Mouse (Mus musculus) liver, embryonic 14.5 days (tissue): ENCODE results near the gene Cd79b. TPM values are rescaled to one million over a fixed set of nuclear protein-coding genes. Genes with fewer than 3 reads are reported as not detected.

Experiments used
- ATAC-seq: fragments of 200-750 bp; cut with Nextera tagmentation; 2 replicates; pipeline ENCODE4 v1.8.0; 2017; ENCODE audit warnings: moderate number of reproducible peaks, mild to moderate bottlenecking, moderate library complexity; ENCODE audit not compliant: insufficient read depth
- DNase-seq, 3 experiments: peaks; one replicate each; pipeline ENCODE4 v3.0.0-alpha.2; 2012 to 2013; ENCODE audit warnings: low read depth in 3 of 3, low spot score in 3 of 3
- H3K27ac ChIP-seq: fragments of 300-500 bp; sonication (generic); 2 replicates; pipeline ENCODE4 v1.5.1; 2014; ENCODE audit warnings: moderate library complexity, mild to moderate bottlenecking, control low read depth, inconsistent platforms
- H3K27me3 ChIP-seq: fragments of 300-500 bp; sonication (generic); 2 replicates; pipeline ENCODE4 v1.6.1; 2014; ENCODE audit warnings: mild to moderate bottlenecking, low read length, moderate library complexity; ENCODE audit not compliant: control insufficient read depth, insufficient read depth
- H3K36me3 ChIP-seq: fragments of 300-500 bp; sonication (generic); replicated peaks from 2 replicates; pipeline ENCODE4 v1.6.1; 2014; ENCODE audit warnings: low read depth; ENCODE audit not compliant: control insufficient read depth, insufficient read depth
- H3K4me1 ChIP-seq, 2 experiments: fragments of 200-500 bp in 1 of 2; fragments of 300-500 bp in 1 of 2; sonication (generic) in 1 of 2; replicated peaks; 2 replicates each; pipeline ENCODE4 v1.6.1; 2012 to 2014; ENCODE audit warnings: antibody characterized with exemption in 1 of 2, inconsistent platforms in 1 of 2, low read length in 1 of 2; ENCODE audit not compliant: control insufficient read depth in 2 of 2, insufficient read depth in 2 of 2
- H3K4me2 ChIP-seq: fragments of 300-500 bp; sonication (generic); 2 replicates; pipeline ENCODE4 v1.6.1; 2014; ENCODE audit warnings: low read depth, mild to moderate bottlenecking, control low read depth, moderate library complexity
- H3K4me3 ChIP-seq, 2 experiments: fragments of 200-500 bp in 1 of 2; fragments of 300-500 bp in 1 of 2; sonication (generic) in 1 of 2; 2 replicates each; pipeline ENCODE4 v1.5.1; 2012 to 2014; ENCODE audit warnings: low read depth in 2 of 2, low read length in 2 of 2, mild to moderate bottlenecking in 2 of 2, control low read depth in 1 of 2, inconsistent platforms in 1 of 2, moderate library complexity in 1 of 2; ENCODE audit not compliant: insufficient read depth in 1 of 2
- H3K9ac ChIP-seq: fragments of 300-500 bp; sonication (generic); replicated peaks from 2 replicates; pipeline ENCODE4 v1.6.1; 2014; ENCODE audit warnings: mild to moderate bottlenecking, control low read depth, moderate library complexity
- H3K9me3 ChIP-seq: fragments of 300-500 bp; sonication (generic); 2 replicates; pipeline ENCODE4 v1.6.1; 2016; ENCODE audit warnings: low read length, mixed read lengths; ENCODE audit not compliant: control insufficient read depth
- CTCF ChIP-seq: IDR thresholded peaks from 2 replicates; pipeline ENCODE4 v1.5.1; 2016; ENCODE audit warnings: antibody characterized with exemption, low read depth, control low read depth
- EP300 ChIP-seq: IDR thresholded peaks from 2 replicates; pipeline ENCODE4 v1.6.1; 2016; ENCODE audit warnings: antibody characterized with exemption, low read depth
- WGBS: fragments of 180-500 bp; shearing (Covaris S2); extraction: QIAGEN DNeasy Blood & Tissue Kit; methylation state at CpG from one replicate; pipeline ENCODE4 v1.1.7; 2014; ENCODE audit not compliant: insufficient replicate concordance; 5-methylcytosine and 5-hydroxymethylcytosine counted together
- polyA plus RNA-seq, 2 experiments: library from polyadenylated mRNA; depleted of rRNA in 1 of 2; stranded (reverse) in 1 of 2; unstranded in 1 of 2; fragments of >200 nt; fragmentation: Nextera tagmentation in 1 of 2; extraction: Ambion mirVana in 1 of 2; gene quantifications; 2 replicates each; pipeline versions ENCODE4 v1.2.1 to v1.2.3; 2012 to 2014

Cd79b gene
- polyA plus RNA-seq, 2 experiments = 3.1 to 4.9 TPM

GRCm38 (mm10) chr11:106265570-106265969 lies 49.0 kb downstream of the Cd79b start:
- peaks cover 60% of the 10 kb centered on the region for H3K36me3 ChIP-seq

DNA sequence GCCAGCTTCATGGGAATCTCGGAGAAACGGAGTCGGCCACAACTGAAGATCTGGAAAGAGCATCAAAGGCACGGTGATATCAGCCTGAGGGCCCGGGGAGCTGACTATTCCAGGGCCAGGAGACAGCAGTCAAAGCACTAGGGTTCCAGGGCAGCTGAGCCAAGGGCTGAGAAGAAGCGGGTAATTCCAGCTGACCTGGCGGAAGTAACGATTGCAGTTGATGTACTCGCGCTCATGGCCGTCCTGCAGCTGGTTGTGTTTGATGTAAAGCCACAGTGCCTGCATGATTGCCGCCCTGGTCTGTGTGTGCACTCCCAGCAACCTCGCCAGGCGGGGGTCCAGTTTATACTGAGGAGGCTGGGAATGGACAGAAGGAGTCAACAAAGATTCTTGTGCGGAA lies 49.6 kb downstream of the Cd79b start:
- WGBS = 85% methylated on average over 15 of the region's 15 CpGs
- Histone ChIP-seq H3K9me3 (no peaks in the 10 kb centered on the region), H3K36me3 (peaks cover 60% of the 10 kb centered on the region), H3K27ac (no peak overlapping the region), H3K4me3 (no peak overlapping the region), H3K4me1 (peaks cover 6% of the 10 kb centered on the region in 2 experiments; a peak in 3 of 4 replicates), H3K4me2 (no peak overlapping the region), H3K27me3 (no peaks in the 10 kb centered on the region), H3K9ac (no peak overlapping the region)
- no peak for DNase-seq
- no peak for ATAC-seq
- no peak for TF ChIP-seq EP300
- no peak for TF ChIP-seq CTCF

More at GRCm38 (mm10) chr11:106265570-106265969, 49.0 kb downstream of the Cd79b start:
- no peak for TF ChIP-seq EP300
- no peak for TF ChIP-seq CTCF
- Histone ChIP-seq H3K9me3 (no peaks in the 10 kb centered on the region), H3K4me3 (no peak overlapping the region), H3K27me3 (no peaks in the 10 kb centered on the region), H3K9ac (no peak overlapping the region), H3K4me1 (peaks cover 7 to 10% of the 10 kb centered on the region in 2 experiments; a peak in 3 of 4 replicates), H3K4me2 (no peak overlapping the region), H3K27ac (no peak overlapping the region)
- 61% methylated on average over 4 of the region's 4 CpGs for WGBS
- DNase-seq = no peak
- ATAC-seq = no peak

- ATAC-seq = no peak
- Histone ChIP-seq H3K4me2 (no peak overlapping the region), H3K27me3 (no peaks in the 10 kb centered on the region), H3K9me3 (no peaks in the 10 kb centered on the region), H3K4me3 (no peak overlapping the region), H3K4me1 (peaks cover 0 to 4% of the 10 kb centered on the region in 2 experiments; a peak in 1 of 4 replicates), H3K9ac (no peak overlapping the region), H3K27ac (no peak overlapping the region), H3K36me3 (peaks cover 67% of the 10 kb centered on the region)
- no peak for DNase-seq
- WGBS = 79% methylated on average over 9 of the region's 9 CpGs
- TF ChIP-seq EP300 (no peak), CTCF (no peak)
These were observed 50.6 kb downstream of the Cd79b start for GRCm38 (mm10) chr11:106263963-106264362.

Other genes starting within 250 kb of the Cd79b start
- 7.3 and 10.0 TPM in 2 replicates for gene Taco1, start 248.7 kb downstream of the Cd79b start, polyA plus RNA-seq (2012; rRNA removed)
- gene Taco1, start 248.7 kb downstream of the Cd79b start, polyA plus RNA-seq (2014; fragmentation: Nextera tagmentation; extraction: Ambion mirVana) = 4.8 and 5.2 TPM in 2 replicates
- gene Map3k3, start 230.1 kb downstream of the Cd79b start, polyA plus RNA-seq (2012; rRNA removed) = 5.2 and 5.5 TPM in 2 replicates
- 3.8 and 5.4 TPM in 2 replicates for gene Map3k3, start 230.1 kb downstream of the Cd79b start, polyA plus RNA-seq (2014; fragmentation: Nextera tagmentation; extraction: Ambion mirVana)
- not detected in 2 replicates for gene Gm10840, start 153.9 kb downstream of the Cd79b start, polyA plus RNA-seq (2012; rRNA removed)
- gene Gm10840, start 153.9 kb downstream of the Cd79b start, polyA plus RNA-seq (2014; fragmentation: Nextera tagmentation; extraction: Ambion mirVana) = not detected in 2 replicates
- 17.3 and 26.7 TPM in 2 replicates for gene Limd2, start 153.9 kb downstream of the Cd79b start, polyA plus RNA-seq (2012; rRNA removed)
- 57.8 and 59.4 TPM in 2 replicates for gene Limd2, start 153.9 kb downstream of the Cd79b start, polyA plus RNA-seq (2014; fragmentation: Nextera tagmentation; extraction: Ambion mirVana)
- 9.1 and 9.4 TPM in 2 replicates for gene Strada, start 112.6 kb downstream of the Cd79b start, polyA plus RNA-seq (2012; rRNA removed)
- 6.9 and 8.8 TPM in 2 replicates for gene Strada, start 112.6 kb downstream of the Cd79b start, polyA plus RNA-seq (2014; fragmentation: Nextera tagmentation; extraction: Ambion mirVana)
- 11.6 and 19.0 TPM in 2 replicates for gene Ccdc47, start 98.4 kb downstream of the Cd79b start, polyA plus RNA-seq (2012; rRNA removed)
- gene Ccdc47, start 98.4 kb downstream of the Cd79b start, polyA plus RNA-seq (2014; fragmentation: Nextera tagmentation; extraction: Ambion mirVana) = 27.5 and 29.2 TPM in 2 replicates
- 7.8 and 13.5 TPM in 2 replicates for gene Ddx42, start 97.8 kb downstream of the Cd79b start, polyA plus RNA-seq (2012; rRNA removed)
- 20.7 and 22.8 TPM in 2 replicates for gene Ddx42, start 97.8 kb downstream of the Cd79b start, polyA plus RNA-seq (2014; fragmentation: Nextera tagmentation; extraction: Ambion mirVana)
- 15.5 and 25.7 TPM in 2 replicates for gene Ftsj3, start 58.7 kb downstream of the Cd79b start, polyA plus RNA-seq (2012; rRNA removed)
- gene Ftsj3, start 58.7 kb downstream of the Cd79b start, polyA plus RNA-seq (2014; fragmentation: Nextera tagmentation; extraction: Ambion mirVana) = 36.8 and 40.1 TPM in 2 replicates
- 59.6 and 107 TPM in 2 replicates for gene Psmc5, start 58.6 kb downstream of the Cd79b start, polyA plus RNA-seq (2012; rRNA removed)
- 123 and 132 TPM in 2 replicates for gene Psmc5, start 58.6 kb downstream of the Cd79b start, polyA plus RNA-seq (2014; fragmentation: Nextera tagmentation; extraction: Ambion mirVana)
- gene Smarcd2, start 41.8 kb downstream of the Cd79b start, polyA plus RNA-seq (2012; rRNA removed) = 38.8 and 39.1 TPM in 2 replicates
- 23.9 and 29.0 TPM in 2 replicates for gene Smarcd2, start 41.8 kb downstream of the Cd79b start, polyA plus RNA-seq (2014; fragmentation: Nextera tagmentation; extraction: Ambion mirVana)
- 0.17 and 0.20 TPM in 2 replicates for gene Tcam1, start 38.1 kb downstream of the Cd79b start, polyA plus RNA-seq (2012; rRNA removed)
- 0.09 and 0.18 TPM in 2 replicates for gene Tcam1, start 38.1 kb downstream of the Cd79b start, polyA plus RNA-seq (2014; fragmentation: Nextera tagmentation; extraction: Ambion mirVana)
- not detected in 2 replicates for gene Gh, start 12.9 kb downstream of the Cd79b start, polyA plus RNA-seq (2012; rRNA removed)
- not detected in 2 replicates for gene Gh, start 12.9 kb downstream of the Cd79b start, polyA plus RNA-seq (2014; fragmentation: Nextera tagmentation; extraction: Ambion mirVana)
- gene Scn4a, start 38.5 kb upstream of the Cd79b start, polyA plus RNA-seq (2012; rRNA removed) = 0.01 and 0.02 TPM in 2 replicates
- gene Scn4a, start 38.5 kb upstream of the Cd79b start, polyA plus RNA-seq (2014; fragmentation: Nextera tagmentation; extraction: Ambion mirVana) = not detected in 2 replicates
- gene Prr29, start 50.7 kb upstream of the Cd79b start, polyA plus RNA-seq (2012; rRNA removed) = not detected in 2 replicates
- gene Prr29, start 50.7 kb upstream of the Cd79b start, polyA plus RNA-seq (2014; fragmentation: Nextera tagmentation; extraction: Ambion mirVana) = not detected in 2 replicates
- 9.4 and 13.0 TPM in 2 replicates for gene Icam2, start 73.3 kb upstream of the Cd79b start, polyA plus RNA-seq (2012; rRNA removed)
- gene Icam2, start 73.3 kb upstream of the Cd79b start, polyA plus RNA-seq (2014; fragmentation: Nextera tagmentation; extraction: Ambion mirVana) = 12.1 and 16.3 TPM in 2 replicates
- 4.3 and 4.6 TPM in 2 replicates for gene Ern1, start 173.1 kb upstream of the Cd79b start, polyA plus RNA-seq (2012; rRNA removed)
- gene Ern1, start 173.1 kb upstream of the Cd79b start, polyA plus RNA-seq (2014; fragmentation: Nextera tagmentation; extraction: Ambion mirVana) = 2.9 and 3.3 TPM in 2 replicates